In the genomic region with DNA sequence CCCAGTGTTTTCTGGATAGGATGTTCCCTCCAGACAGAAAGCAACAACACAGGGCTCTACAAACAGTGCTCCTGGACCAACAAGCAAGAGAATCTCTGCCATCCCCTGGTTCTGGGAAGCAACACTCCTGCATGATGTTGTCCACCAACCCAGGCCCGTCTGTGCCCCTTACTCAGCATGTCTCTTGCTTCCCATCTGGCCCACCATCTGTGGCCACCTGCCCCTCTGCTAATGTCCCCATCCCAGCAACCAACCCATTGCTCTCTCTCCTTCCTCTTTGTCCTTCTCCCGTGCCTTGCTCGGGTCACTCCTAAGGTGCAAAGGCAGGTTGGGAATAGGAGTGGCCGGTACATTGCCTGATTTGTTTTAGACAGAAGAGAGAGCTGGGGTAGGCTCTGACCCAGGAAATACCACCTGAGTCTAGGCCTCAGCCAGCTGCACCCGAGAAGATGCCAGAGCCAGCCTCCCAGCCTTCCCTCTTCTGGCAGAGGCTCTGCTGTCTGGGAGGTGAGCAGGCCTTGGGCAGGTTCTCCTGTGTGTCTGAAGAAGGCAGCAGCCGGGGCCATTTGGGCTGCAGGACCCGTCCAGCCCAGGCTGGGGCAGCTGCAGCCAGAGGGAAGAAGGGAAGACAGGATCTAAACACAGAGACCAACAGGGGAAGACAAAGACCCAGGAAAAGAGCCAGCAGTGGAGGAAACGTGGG, we compare ENCODE assay signal across 10 mouse cellular contexts. TPM values are rescaled to one million over a fixed set of nuclear protein-coding genes. Genes with fewer than 3 reads are reported as not detected.
DNase-seq lines count a peak whose midpoint lies in the region; ATAC-seq and TF ChIP-seq lines count a peak whose summit lies in the region.
"Had no signal": no experiment of that assay in that cellular context is flagged by ENCODE, and none has a peak within 500 bp of the region (broad histone marks: within the 10 kb centered on the region; RNA-seq: fewer than 3 reads in every experiment).

No protein-coding gene starts in this region.

- H3K4me3 ChIP-seq in embryonic facial prominence, embryonic 13.5 days, result no peak overlapping the region
- H3K4me3 ChIP-seq in kidney, adult 2 months (ENCODE audit: insufficient read depth, low read depth, low read length), result peak overlapping the region; percentile 39; the same call in 1 of the 2 replicates
- peak overlapping the region; percentile 30 for H3K4me3 ChIP-seq in midbrain, postnatal 0 days (ENCODE audit: low read depth, low read length)
- H3K4me3 ChIP-seq: heart, embryonic 13.5 days had no signal

- peak; percentile 58 for DNase-seq in cerebellum, adult 11-12 months
- DNase-seq in cerebellum, adult 8-10 months, result no peak
- DNase-seq in kidney, adult 2 months, result peak; percentile 64
- DNase-seq in midbrain, postnatal 0 days (ENCODE audit: low spot score), result peak; percentile 55
- DNase-seq in ovary, postnatal 10 days (ENCODE audit: low spot score), result no peak
- DNase-seq in urinary bladder, adult 2 months (ENCODE audit: low spot score), result no peak
- DNase-seq in urinary bladder, postnatal 25 days (ENCODE audit: low spot score), result no peak

- peaks cover 41% of the 10 kb centered on the region for H3K36me3 ChIP-seq in embryonic facial prominence, embryonic 13.5 days
- H3K36me3 ChIP-seq in kidney, adult 2 months (ENCODE audit: control insufficient read depth, insufficient read depth, low read length), result no peaks in the 10 kb centered on the region
- peaks cover 33% of the 10 kb centered on the region for H3K36me3 ChIP-seq in midbrain, postnatal 0 days (ENCODE audit: insufficient read depth, low read length)

- H3K9ac ChIP-seq in embryonic facial prominence, embryonic 13.5 days, result peak overlapping the region; percentile 61
- H3K9ac ChIP-seq in midbrain, postnatal 0 days (replicated peaks; ENCODE audit: low read length, poor library complexity, severe bottlenecking), result peak overlapping the region; percentile 67
- H3K9ac ChIP-seq: heart, embryonic 13.5 days had no signal

- H3K9me3 ChIP-seq in embryonic facial prominence, embryonic 13.5 days, result peaks cover 18% of the 10 kb centered on the region
- no peaks in the 10 kb centered on the region for H3K9me3 ChIP-seq in midbrain, postnatal 0 days (ENCODE audit: low read length)

- peaks cover 6% of the 10 kb centered on the region for H3K27me3 ChIP-seq in embryonic facial prominence, embryonic 13.5 days
- no peaks in the 10 kb centered on the region for H3K27me3 ChIP-seq in kidney, adult 2 months (replicated peaks; ENCODE audit: control insufficient read depth, insufficient read depth, low read length)
- H3K27me3 ChIP-seq in midbrain, postnatal 0 days (ENCODE audit: insufficient read depth, low read length), result no peaks in the 10 kb centered on the region

- 0 out of 2 replicates have a peak overlapping the region, but pooled peaks have one; percentile 11 for H3K27ac ChIP-seq in embryonic facial prominence, embryonic 13.5 days
- H3K27ac ChIP-seq in kidney, adult 2 months (ENCODE audit: insufficient read depth, low read depth, low read length), result peak overlapping the region; percentile 96
- H3K27ac ChIP-seq in midbrain, postnatal 0 days (ENCODE audit: low read depth, low read length), result peak overlapping the region; percentile 72
- H3K27ac ChIP-seq: heart, embryonic 13.5 days had no signal

- peaks cover 30% of the 10 kb centered on the region for H3K4me1 ChIP-seq in embryonic facial prominence, embryonic 13.5 days
- H3K4me1 ChIP-seq in kidney, adult 2 months (ENCODE audit: control insufficient read depth, insufficient read depth, low read length), result peaks cover 48% of the 10 kb centered on the region
- peaks cover 36% of the 10 kb centered on the region for H3K4me1 ChIP-seq in midbrain, postnatal 0 days (ENCODE audit: insufficient read depth, low read length)

- 53% methylated on average over 8 of the region's 8 CpGs for WGBS in embryonic facial prominence, embryonic 13.5 days
- 29% methylated on average over 8 of the region's 8 CpGs for WGBS in kidney, adult 2 months
- WGBS in midbrain, postnatal 0 days, result 13% methylated on average over 8 of the region's 8 CpGs

- H3K4me2 ChIP-seq in embryonic facial prominence, embryonic 13.5 days, result peak overlapping the region; percentile 44
- H3K4me2 ChIP-seq in midbrain, postnatal 0 days (ENCODE audit: low read depth, low read length, poor library complexity, severe bottlenecking), result peak overlapping the region; percentile 63
- H3K4me2 ChIP-seq: heart, embryonic 13.5 days had no signal

- ATAC-seq in embryonic facial prominence, embryonic 13.5 days (ENCODE audit: insufficient number of reproducible peaks, insufficient read depth, low FRiP score, low TSS enrichment, low read depth), result no peak
- ATAC-seq in midbrain, postnatal 0 days (ENCODE audit: low FRiP score), result no peak

- TF ChIP-seq POLR2A in kidney, adult 2 months (IDR thresholded peaks at IDR 0.05; ENCODE audit: low read depth, low read length), result no peak

- no peak for TF ChIP-seq CTCF in kidney, adult 2 months (conservative IDR thresholded peaks at IDR 0.05; ENCODE audit: insufficient read depth, insufficient read length, low read depth, low read length)
- TF ChIP-seq CTCF in midbrain, postnatal 0 days (IDR thresholded peaks at IDR 0.05), result no peak

RNA-seq across cellular contexts. Expression of a gene that starts 5.5 kb away (rescaled TPM):
- 9.8 and 11.5 TPM in 2 replicates for polyA plus RNA-seq in embryonic facial prominence, embryonic 13.5 days (2015; fragmentation: Nextera tagmentation; extraction: Ambion mirVana)
- 60.5 and 67.4 TPM in 2 replicates for polyA plus RNA-seq in kidney, adult 2 months (2012; rRNA removed)
- 68.5 and 83.4 TPM in 2 replicates for total RNA-seq in midbrain, postnatal 0 days (2014; rRNA removed)
- 19.0 and 24.4 TPM in 2 replicates for polyA plus RNA-seq in midbrain, postnatal 0 days (2015; fragmentation: Nextera tagmentation; extraction: Ambion mirVana)
- 4.6 and 7.2 TPM in 2 replicates for polyA plus RNA-seq in urinary bladder, adult 2 months (2012; rRNA removed)

RNA-seq across cellular contexts. Expression of a gene that starts 26.2 kb away (rescaled TPM):
- polyA plus RNA-seq in embryonic facial prominence, embryonic 13.5 days (2015; fragmentation: Nextera tagmentation; extraction: Ambion mirVana), result 61.4 and 73.1 TPM in 2 replicates
- 1.6 and 1.7 TPM in 2 replicates for polyA plus RNA-seq in kidney, adult 2 months (2012; rRNA removed)
- 4.8 and 5.6 TPM in 2 replicates for total RNA-seq in midbrain, postnatal 0 days (2014; rRNA removed)
- 1.8 and 3.2 TPM in 2 replicates for polyA plus RNA-seq in midbrain, postnatal 0 days (2015; fragmentation: Nextera tagmentation; extraction: Ambion mirVana)
- 4.0 and 4.4 TPM in 2 replicates for polyA plus RNA-seq in urinary bladder, adult 2 months (2012; rRNA removed)

RNA-seq across cellular contexts. Expression of a gene that starts 35.2 kb away (rescaled TPM):
- polyA plus RNA-seq in embryonic facial prominence, embryonic 13.5 days (2015; fragmentation: Nextera tagmentation; extraction: Ambion mirVana), result 116 and 128 TPM in 2 replicates
- 49.2 and 58.8 TPM in 2 replicates for polyA plus RNA-seq in kidney, adult 2 months (2012; rRNA removed)
- 160 and 163 TPM in 2 replicates for total RNA-seq in midbrain, postnatal 0 days (2014; rRNA removed)
- polyA plus RNA-seq in midbrain, postnatal 0 days (2015; fragmentation: Nextera tagmentation; extraction: Ambion mirVana), result 223 and 225 TPM in 2 replicates
- polyA plus RNA-seq in urinary bladder, adult 2 months (2012; rRNA removed), result 64.1 and 86.7 TPM in 2 replicates

RNA-seq across cellular contexts. Expression of a gene that starts 45.1 kb away (rescaled TPM):
- not detected in 2 replicates for polyA plus RNA-seq in embryonic facial prominence, embryonic 13.5 days (2015; fragmentation: Nextera tagmentation; extraction: Ambion mirVana)
- 0.06 TPM in 1 of 2 replicates, not detected in the other for polyA plus RNA-seq in kidney, adult 2 months (2012; rRNA removed)
- not detected in 2 replicates for total RNA-seq in midbrain, postnatal 0 days (2014; rRNA removed)
- 0.13 TPM in 1 of 2 replicates, not detected in the other for polyA plus RNA-seq in midbrain, postnatal 0 days (2015; fragmentation: Nextera tagmentation; extraction: Ambion mirVana)
- not detected in 2 replicates for polyA plus RNA-seq in urinary bladder, adult 2 months (2012; rRNA removed)
- total RNA-seq: monocyte, adult 5-6 weeks had no signal

Comparison
In these comparisons a context has a peak if more than half of its experiments do, and no peak if none do; other contexts are left out.
1. DNase-seq: peak in cerebellum, adult 11-12 months (single experiment), kidney, adult 2 months (single experiment) and midbrain, postnatal 0 days (single experiment); none in cerebellum, adult 8-10 months (single experiment), ovary, postnatal 10 days (single experiment), urinary bladder, adult 2 months (single experiment) and urinary bladder, postnatal 25 days (single experiment).
2. H3K27ac ChIP-seq: peak in every context shown above with its lines; median percentile 96 in kidney, adult 2 months; 72 in midbrain, postnatal 0 days; 11 in embryonic facial prominence, embryonic 13.5 days.
3. RNA of a gene that starts 26.2 kb away (polyA plus RNA-seq): 61.4 to 73.1 TPM in embryonic facial prominence, embryonic 13.5 days; 4.0 to 4.4 TPM in urinary bladder, adult 2 months, 1.8 to 3.2 TPM in midbrain, postnatal 0 days and 1.6 to 1.7 TPM in kidney, adult 2 months; every median in the first group is over 10 times any median in the second.